Mouse (Mus musculus) adrenal gland, adult 2 months (tissue): ENCODE results near the gene Bcr. TPM values are rescaled to one million over a fixed set of nuclear protein-coding genes. Genes with fewer than 3 reads are reported as not detected.

Experiments used
- DNase-seq: peaks from one replicate; pipeline ENCODE4 v3.0.0; 2021
- polyA plus RNA-seq: library from polyadenylated mRNA; depleted of rRNA; stranded (reverse); fragments of >200 nt; gene quantifications from 2 replicates; pipeline ENCODE4 v1.2.3, GENCODE M21; 2012
- total RNA-seq, 2 experiments: library from RNA; stranded (reverse); gene quantifications; 2 replicates each; pipeline ENCODE4 v1.2.3; 2021

The Bcr gene
- total and polyA plus RNA-seq, 3 experiments: 20.1 to 43.2 (median 40.2) TPM

DNA sequence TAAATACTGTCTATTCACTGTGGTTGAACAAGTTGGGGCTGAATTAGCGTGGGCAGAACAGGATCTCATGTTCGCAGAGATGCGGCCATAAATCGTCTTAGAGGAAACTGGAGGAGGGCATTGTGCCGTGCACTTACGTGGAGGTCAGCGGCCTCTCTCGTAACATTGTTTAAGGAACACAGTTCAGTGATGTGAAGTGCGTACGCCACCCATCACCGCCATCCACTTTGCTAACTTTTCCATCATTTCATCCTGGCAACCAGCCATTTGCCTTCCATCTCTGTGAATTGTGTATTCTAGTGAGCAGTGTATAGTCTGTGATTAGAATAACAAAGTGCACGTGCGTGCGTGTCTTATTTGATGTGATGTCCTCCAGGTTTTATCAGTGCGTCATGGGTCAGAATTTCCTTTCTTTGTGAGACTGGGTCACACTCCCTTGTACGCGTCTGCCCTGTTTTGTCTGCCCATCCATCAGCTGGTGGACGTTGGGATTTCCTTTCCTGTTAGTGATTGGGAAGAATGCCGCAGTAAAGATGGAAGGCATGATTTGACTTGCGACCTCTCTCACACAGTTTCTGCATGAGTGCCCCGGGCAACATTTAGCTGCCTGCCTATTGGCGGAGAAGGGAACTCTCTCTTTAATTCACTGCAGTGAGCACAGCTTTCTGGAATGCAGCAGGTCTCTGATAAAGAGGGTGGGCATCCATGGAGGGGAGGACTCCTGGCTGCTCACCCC lies 33.0 kb downstream of the Bcr start:
- DNase-seq: no peak

DNA sequence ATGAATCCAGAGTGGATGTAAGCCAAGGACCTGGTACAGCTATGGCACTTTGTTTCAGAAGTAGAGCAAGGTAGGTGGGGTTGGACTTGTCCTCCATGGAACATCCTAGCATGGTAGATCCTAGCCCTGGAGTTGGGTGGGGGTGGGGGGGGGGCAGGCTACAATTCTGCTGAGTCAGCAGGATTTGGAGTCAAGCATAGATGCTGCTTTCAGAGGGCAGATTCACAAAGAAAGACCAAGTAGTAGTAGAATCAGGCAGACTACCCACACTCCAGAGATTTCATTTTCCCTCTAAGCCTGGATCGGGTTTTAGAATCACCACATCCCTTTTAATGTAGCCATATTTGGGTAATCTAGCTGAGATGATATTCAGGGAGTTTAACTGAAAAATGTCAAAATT lies 33.9 kb downstream of the Bcr start:
- no peak for DNase-seq

DNA sequence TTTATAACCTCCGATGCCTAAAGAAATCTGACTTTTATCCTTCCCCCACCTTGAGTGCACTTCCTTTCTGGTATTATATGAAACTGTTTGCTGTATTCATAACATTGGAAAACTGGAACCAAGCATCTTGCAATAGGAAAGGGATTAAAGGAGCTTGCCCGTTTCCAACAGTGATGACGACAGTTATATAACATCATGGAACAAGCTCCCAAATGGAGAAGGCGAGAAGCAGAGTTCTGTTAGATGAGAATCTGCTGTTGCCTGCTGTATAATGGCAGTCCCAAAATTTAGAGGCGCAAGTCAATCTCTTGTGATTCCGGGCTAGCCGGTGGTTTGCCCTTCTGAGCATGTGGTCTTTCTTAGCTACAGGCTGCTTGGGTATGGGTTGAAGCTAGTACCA lies 34.8 kb downstream of the Bcr start:
- DNase-seq: no peak

DNA sequence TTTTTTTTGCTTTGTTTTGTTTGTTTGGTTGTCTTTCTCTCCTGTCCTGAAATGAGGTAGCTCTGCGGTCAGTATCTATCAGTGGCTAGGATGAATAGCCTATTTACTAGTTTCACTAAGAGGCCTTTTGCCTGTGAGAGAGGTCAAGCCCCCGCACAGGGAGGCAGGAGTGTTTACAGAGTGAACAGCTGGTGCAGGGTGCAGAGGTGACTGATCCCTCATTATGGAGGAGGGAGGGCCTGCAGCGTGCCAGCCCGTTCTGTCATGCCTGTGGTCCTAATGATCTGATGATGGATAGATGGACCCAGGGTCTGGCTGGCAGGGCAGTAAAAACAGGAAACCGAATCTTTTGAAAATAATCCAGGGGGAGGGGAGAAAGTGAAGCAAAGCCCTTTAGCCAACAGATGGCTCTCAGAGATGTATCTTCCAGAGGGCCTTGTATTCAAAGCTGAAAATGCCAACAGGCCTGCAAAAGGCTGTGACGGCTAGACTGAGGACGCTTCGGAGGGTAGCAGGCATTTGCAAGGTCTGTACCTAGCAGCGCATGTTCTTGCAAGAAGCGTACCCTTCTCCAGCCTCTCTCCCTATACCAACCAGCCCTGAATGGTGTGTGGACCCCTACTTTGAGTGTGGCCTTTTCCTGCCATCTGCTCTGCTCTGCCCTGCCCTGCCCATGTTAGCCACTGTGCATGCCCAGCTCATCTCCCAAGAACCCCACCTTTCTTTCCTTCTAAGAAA lies 38.2 kb downstream of the Bcr start:
- DNase-seq: no peak

DNA sequence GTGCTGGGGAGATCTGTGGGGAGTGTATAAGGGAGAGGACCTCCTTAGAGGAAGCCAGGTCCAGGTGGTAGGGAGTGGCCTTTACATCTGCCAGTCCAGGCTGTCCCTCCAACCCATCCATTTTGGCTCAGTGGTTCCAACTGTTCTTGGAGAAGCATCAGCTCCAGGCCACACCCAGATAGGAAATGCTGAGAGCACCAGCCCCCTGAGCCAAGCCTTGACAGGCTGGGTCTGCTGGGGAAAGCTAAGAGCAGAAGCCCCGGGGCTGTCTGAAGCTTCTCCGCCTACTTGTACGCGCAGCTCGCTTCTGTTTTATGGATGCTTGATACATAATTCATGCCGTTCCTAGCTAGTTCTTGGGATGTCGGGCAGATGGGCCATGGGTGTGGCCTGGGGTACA lies 39.9 kb downstream of the Bcr start:
- DNase-seq: no peak

DNA sequence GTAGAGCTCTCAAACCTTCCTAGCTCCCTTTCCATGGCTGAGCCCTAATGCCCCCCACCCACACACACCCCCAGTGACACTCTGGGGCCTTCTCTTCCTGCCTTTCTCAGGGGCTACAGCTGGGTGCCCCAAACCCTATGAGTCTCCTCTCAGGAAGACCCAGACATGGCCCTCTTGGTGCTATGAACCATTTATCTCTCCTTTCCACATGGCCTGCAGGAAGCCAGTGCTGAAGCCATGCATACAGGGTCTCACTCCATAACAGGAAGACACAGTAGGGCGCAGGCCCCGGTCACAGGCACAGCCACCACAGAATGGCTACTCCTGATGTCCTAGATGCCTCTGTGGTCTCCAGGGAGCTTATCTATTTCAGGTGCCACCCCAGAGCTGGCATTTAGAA lies 43.1 kb downstream of the Bcr start:
- no peak for DNase-seq

DNA sequence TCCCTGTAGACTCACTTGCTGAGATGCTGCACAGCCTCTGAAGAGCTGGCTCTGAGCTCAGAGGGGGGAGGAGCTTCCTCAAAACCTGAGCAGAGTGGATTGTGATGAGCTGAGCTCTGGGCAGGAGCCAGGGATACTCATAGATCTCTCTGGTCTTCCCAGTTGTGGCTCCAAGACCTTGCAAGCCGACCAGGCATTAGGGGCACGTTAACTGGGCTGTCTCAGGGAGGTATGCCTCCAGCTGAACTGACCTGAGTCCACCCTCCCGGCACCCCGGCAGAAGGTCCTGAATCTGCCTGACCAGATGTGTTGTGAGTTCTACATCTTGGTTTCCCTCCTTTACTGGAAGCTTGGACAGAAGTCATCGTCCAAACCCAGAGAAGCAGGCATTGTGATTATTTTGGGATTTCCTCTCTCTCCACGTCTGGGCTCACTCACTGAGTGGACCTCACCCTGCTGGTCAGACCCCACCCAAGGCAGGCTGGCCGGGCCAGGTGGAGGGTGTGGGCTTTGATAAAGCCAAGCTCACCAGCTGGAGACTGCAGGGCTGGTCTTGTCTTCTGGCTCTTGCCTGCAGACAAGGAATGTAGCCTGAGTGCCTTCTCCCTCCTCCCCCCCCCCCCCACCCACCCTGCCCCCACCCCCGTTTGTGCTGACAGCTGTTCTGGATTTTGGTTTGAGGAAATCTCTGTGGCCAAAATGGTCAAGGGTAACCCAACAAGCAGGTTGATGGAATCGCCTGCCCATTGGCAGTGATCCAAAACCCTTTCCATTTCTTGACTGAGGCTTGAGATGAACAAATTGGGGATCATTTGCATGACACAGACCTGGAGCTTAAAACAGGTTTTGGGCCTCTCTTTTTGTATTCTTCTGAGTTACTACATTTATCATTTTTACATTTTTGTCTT lies 44.1 kb downstream of the Bcr start:
- DNase-seq: peak; percentile 59

DNA sequence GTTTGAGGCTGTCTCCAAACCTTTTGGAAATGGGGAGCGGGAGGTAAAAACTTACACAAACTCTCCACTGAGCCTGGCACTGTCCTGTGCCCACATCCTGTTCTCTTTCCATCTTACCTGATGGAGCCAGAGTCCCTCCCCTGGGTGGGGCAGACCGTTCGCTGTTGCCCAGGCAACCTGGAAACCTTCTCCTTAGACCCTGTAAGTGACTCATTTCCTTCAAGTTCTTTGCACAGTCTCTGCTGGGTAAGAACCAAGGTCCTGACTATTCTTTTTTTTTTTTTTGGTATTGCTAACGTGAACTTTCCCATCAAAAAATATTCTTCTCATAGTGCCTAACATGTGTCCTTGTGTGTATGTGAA lies 44.7 kb downstream of the Bcr start:
- DNase-seq: peak; percentile 40

DNA sequence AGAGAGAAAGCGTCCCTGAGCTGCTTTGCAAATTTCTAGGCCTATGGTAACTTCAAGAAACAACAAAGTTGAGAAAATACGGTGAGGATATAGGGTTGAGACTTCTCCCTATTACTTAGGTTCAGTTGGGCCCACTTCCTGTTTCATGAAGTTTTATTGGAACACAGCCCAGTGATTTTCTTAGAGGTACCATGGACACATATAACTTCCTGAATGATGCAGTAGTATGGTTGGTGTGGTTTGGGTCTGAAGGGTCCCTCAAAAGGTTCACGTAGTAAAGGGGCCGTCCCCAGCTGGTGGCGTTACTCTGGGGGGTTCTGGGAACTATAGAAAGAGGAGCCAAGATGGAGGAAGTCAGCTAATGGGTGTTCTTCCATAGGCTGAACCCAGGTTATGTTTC lies 45.3 kb downstream of the Bcr start:
- DNase-seq: no peak

DNA sequence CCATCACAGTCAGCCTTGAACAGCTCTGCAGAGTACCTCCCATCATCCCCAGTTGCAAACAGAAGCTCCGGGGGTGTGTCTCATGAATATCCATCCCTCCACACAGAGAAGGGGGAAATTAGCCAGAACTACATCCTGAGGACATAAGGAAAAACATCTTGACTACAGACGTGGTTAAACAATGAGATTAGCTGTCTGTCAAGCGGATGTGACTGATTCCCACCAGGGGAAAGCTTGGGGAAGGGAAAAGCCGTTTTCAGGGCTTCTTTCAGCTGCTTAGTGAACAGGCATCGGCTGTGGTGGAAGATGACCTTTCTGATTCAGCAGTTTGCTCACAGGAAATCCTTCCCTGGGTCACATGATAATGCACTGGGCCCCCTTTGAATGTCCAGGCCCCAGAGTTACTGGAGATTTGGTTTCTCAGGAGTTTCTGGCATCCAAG lies 46.6 kb downstream of the Bcr start:
- no peak for DNase-seq

DNA sequence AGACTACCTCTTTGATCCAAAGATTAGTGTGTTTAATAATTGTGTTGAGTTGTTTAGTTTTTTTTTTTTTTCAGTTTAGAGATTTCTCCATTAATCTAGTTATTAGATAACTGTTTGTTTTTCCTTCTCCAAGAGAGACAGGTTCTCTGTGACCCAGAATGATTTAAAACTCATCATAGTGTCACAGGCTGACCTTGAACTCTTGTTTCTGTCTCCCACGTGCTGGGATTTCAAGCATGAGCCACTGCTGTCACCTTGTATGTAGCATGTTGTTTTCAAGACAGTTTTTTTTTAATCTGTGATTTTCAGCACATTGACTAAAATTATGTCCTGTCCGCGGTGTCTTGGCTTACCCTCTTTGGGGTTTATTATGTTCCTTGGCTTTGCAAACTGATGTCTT lies 47.7 kb downstream of the Bcr start:
- DNase-seq: no peak

DNA sequence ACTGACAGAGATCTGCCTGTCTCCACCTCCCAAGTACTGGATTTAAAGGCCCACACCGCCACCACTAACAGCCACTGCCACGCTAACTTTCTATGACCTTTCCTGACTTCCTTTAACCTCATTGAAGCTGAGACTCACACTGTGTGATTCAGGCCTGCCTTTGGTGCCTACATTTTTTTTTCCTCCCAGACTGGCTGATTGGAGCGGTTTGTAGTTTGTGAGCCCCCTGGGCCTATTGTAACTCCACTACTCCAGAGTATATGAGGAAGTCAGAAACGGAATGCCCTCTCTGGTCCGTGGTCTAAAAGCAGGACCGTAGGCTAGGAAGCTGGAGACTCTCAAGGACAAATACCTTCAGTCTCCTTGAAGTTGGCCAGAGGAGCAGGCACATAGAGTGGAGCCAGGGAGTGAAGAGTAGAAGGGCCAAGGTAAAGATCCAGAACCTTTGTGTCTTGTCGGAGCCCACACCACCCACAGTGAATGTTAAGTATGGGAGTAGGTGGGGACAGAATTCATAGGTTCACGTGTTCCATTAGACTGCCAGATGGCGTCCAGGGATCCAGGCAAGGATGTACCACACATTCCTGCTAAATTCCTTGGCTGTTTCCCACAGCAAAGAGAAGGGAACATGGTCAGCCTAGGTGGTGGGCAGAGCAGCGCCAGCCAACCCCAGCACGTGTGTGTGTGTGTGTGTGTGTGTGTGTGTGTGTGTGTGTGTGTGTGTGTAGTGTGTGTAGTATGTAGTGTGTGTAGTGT lies 51.2 kb downstream of the Bcr start:
- peak; percentile 48 for DNase-seq

DNA sequence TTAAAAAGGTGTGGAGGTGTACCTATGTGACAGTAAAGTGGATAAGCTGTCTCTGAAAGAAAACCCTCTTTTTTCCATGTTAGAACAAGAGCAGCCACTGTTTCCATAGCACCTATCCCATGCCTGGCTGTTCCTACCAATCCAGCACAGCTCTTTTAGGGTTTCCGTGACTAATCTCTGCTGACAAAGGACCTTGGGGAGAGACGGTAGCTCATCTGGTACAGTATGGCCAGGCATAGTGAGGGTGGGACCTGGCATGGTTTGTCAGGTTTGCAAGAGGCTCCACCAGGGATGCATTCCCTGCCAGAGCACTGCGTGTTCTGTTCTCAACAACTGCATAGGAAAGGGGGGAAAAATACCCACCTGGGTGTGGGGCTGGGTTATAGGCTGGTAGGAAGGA lies 52.0 kb downstream of the Bcr start:
- peak; percentile 69 for DNase-seq

DNA sequence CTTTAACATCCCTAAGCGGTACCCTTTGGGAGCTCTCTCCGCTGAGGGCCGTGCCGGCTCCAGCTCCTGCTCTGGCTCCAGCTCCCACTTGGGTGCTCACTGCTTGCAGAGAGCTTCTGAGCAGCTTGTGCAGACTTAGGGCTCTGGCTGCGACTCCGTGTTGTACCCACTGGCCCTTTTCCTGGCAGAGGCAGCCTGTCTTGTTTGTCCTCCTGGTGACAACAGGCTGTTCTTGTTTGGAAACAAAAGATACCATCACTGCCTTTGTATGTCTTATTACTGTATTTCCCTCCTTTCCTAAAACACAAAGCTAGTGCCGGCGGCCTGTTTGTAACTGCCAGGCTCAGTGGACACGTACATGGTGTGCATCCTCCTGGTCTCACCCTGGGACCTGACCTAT lies 53.2 kb downstream of the Bcr start:
- no peak for DNase-seq

DNA sequence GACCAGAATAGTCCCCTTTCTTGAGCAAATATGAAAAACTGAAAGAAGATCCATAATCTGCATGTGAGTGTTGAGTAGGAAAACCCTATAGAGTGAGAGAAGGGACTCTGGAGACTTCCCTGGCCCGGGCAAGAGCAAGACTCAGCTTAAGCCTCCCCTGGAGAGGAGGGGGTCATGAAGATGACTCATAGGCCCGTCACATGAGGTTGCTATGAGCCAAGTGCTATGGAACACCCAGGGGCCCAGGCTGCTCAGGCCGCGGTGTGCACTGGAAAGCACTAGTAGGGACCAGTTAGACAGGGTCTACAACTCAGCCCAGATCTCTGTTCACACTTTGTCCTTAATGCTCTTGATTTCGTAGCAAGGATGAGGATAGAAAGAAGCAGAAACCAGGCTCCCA lies 54.8 kb downstream of the Bcr start:
- DNase-seq: no peak

DNA sequence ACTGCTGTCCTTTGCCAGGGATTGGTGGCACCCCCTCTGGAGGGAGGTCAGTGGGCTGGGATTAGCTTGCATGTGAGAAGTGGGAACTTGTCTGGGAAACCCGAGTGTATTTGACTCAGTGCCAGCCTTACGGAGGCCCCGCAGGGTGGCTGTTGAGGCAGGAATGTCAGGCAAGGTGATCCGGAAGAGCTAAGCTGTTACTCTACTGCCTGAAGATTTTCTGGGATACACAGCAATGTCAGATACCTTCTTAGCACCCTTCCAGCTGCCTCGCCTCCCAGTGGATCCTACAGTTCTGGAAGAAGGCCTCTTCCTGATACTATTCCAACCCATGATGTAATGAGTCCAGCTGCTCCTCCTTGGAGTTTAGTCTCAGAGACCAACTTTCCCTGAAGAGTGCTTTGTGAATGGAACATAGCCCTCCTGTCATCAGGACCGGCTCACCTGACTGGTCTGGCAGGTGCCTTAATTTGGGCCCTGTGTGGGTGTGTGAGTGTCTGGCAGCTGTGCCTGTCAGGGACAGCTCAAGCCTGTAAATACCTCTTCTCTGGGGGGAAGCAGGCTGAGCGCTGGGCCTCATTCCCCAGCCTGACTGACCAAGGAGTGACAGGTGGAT lies 56.6 kb downstream of the Bcr start:
- DNase-seq: no peak

DNA sequence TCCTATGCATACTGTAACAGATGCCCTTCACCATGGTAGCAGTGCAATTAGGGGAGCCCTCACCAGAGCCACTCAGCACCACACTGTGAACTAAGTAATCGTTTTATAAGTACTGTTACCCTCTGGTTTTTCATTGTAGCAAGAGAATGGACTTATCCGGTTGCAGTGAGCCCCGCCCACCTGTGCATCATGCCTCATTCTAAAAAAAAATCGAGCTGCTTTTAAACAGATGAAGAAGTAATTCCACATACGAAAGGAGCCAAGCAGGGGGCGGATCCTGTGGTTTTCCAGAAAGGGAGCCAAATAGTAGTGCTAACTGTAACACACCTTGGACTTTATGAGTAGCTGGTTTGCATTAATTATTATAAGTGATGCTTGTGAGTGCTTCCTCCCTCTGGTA lies 58.1 kb downstream of the Bcr start:
- no peak for DNase-seq

DNA sequence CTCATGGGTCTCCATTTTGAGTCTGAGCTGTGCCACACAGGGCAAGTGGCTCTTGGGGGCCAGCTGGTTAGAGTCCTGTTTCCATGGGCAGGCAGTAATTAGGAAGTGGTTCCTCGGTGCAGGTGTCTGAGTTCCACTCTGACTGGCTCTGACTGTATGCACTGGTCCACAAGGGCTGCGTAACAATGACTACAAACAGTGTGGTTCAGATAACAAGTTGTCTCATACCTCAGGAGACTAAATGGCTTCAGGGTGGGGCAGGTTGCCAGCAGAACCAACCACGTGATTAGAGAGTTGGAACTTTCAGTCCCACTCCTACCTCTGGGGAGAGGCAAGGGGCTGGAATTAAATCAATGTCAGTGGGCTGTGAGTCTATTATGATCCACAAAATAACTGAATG lies 59.0 kb downstream of the Bcr start:
- DNase-seq: peak; percentile 52

DNA sequence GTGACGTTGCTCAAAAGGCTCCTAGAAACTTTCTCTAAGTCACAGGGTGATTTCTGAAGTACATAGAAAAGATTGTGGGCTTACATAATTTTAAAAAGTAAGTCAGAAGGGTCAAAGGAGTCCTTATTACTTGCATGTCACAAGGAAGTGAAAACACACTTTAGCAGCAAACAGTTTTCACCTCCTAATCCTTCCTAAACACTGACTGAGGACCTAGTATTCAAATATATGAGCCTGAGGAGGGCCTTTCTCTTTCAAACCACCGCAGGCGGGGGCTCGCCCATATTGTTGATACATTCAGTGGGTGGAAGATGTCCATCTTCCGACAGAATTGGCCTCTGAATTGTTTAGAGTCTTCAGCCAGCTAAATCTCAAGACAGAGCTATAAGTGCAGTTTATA lies 59.8 kb downstream of the Bcr start:
- no peak for DNase-seq

DNA sequence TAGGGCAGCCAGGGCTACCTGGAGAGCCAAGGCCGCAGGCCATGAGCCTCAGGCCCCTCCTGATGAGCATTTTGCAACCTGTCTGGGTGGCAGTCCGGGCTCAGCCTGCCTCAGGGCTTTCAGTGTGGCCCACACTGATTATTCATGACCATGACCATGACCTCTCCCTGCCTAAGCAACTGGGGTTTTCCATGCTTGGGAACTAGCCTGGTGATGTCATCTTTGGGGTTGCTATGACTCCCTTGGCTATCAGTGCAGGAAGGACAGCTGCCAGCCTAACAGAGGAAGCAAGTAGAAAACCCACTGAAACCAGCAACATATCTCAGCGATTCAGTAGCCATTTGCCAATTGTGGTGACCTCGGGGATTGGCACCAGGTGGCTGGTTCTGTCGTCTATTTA lies 60.6 kb downstream of the Bcr start:
- DNase-seq: peak; percentile 93

DNA sequence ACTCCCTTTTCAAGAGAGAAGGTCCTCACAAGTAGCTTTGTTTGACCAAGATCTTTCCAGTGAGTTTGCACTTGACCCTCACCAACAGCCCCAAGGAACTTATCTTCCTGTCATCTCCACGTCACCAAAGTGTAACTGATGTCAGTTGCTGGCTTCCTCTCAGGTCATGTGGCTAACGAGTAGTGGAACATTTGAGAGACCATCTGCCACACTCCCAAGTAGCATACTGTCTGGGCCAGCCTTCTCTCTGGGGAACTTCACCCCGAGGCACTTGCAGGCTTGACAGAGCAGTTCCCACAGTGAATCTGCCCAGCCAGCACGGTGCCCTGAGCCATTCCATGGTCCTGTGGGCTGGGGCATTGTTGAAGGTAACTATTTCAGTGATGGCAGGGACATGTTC lies 65.2 kb downstream of the Bcr start:
- DNase-seq: no peak

DNA sequence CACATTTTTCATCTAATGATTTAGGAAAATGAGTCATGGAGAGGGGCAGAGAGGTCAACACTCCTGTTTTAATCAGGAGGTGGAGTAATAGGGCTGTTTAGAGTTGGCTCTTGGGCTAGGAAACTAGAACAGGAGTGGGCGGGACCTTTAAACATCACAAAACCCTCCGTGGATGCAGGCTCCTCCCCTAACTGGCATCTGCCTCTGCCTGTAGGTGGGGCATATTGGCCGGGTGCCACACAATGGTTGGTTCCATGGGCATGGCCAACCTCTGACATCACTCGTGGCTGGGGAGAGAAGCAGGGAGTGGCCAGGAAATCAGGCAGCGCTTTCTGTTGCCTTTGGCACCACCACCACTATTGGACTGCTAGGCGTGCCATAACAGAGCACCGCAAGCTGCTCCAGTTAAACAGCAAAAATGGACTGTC lies 68.9 kb downstream of the Bcr start:
- DNase-seq: peak; percentile 91
